ENCODE assay signal across 10 mouse cellular contexts in genomic region chrX:139832464-139832863, GRCm38 (mm10). TPM values are rescaled to one million over a fixed set of nuclear protein-coding genes. Genes with fewer than 3 reads are reported as not detected.
DNase-seq lines count a peak whose midpoint lies in the region; ATAC-seq and TF ChIP-seq lines count a peak whose summit lies in the region.
"Had no signal": no experiment of that assay in that cellular context is flagged by ENCODE, and none has a peak within 500 bp of the region (broad histone marks: within the 10 kb centered on the region; RNA-seq: fewer than 3 reads in every experiment).

No protein-coding gene starts in this region.

- ATAC-seq in intestine, postnatal 0 days = 0 out of 2 replicates have a peak, but pooled peaks have one; percentile 19
- ATAC-seq in intestine, embryonic 15.5 days = no peak
- ATAC-seq in Patski = no peak

- WGBS in intestine, postnatal 0 days = 21% methylated on average over 5 of the region's 5 CpGs
- WGBS in intestine, embryonic 15.5 days = 28% methylated on average over 5 of the region's 5 CpGs

- DNase-seq in Patski (ENCODE audit: low read depth, low spot score) = no peak
- peak; percentile 68 to 70 for DNase-seq in cerebellum, postnatal 14 days
- peak; percentile 27 for DNase-seq in gastrocnemius, postnatal 10 days
- peak; percentile 43 to 61 for DNase-seq in layer of hippocampus, postnatal 14 days (ENCODE audit: low spot score in 2 of 2)
- peak; percentile 54 for DNase-seq in lung, postnatal 10 days

- no peak overlapping the region for H3K27ac ChIP-seq in intestine, postnatal 0 days (ENCODE audit: low read depth, low read length)
- no peak overlapping the region for H3K27ac ChIP-seq in intestine, embryonic 15.5 days
- no peak overlapping the region for H3K27ac ChIP-seq in testis, adult 2 months (ENCODE audit: control insufficient read depth, insufficient read depth, low read depth, low read length)
- H3K27ac ChIP-seq: embryonic facial prominence, embryonic 15.5 days; midbrain, embryonic 12.5 days had no signal

- no peak overlapping the region for H3K4me3 ChIP-seq in intestine, postnatal 0 days (ENCODE audit: low read depth, low read length)
- no peak overlapping the region for H3K4me3 ChIP-seq in intestine, embryonic 15.5 days (replicated peaks)
- H3K4me3 ChIP-seq in testis, adult 2 months (ENCODE audit: control insufficient read depth, low read depth, low read length) = no peak overlapping the region
- H3K4me3 ChIP-seq: embryonic facial prominence, embryonic 15.5 days; midbrain, embryonic 12.5 days had no signal

- H3K4me2 ChIP-seq in intestine, postnatal 0 days (replicated peaks; ENCODE audit: low read depth) = no peak overlapping the region
- no peak overlapping the region for H3K4me2 ChIP-seq in intestine, embryonic 15.5 days (replicated peaks)
- H3K4me2 ChIP-seq: embryonic facial prominence, embryonic 15.5 days; midbrain, embryonic 12.5 days had no signal

- TF ChIP-seq CTCF in intestine, postnatal 0 days (IDR thresholded peaks at IDR 0.05; ENCODE audit: low read depth) = peak; percentile 81
- peak; percentile 91 for TF ChIP-seq CTCF in Patski (IDR thresholded peaks at IDR 0.05)
- 0 out of 2 replicates have a peak, but pooled peaks have one; percentile 1 for TF ChIP-seq CTCF in testis, adult 2 months (IDR thresholded peaks at IDR 0.05; ENCODE audit: control insufficient read depth, insufficient read depth, insufficient replicate concordance, low read depth, low read length)

- TF ChIP-seq POLR2A in testis, adult 2 months (IDR thresholded peaks at IDR 0.05; ENCODE audit: control insufficient read depth, low read depth, low read length) = no peak

- CTCF ChIA-PET in Patski (lab: Charles Lee) = interaction anchor here (0.9 to 2.8 kb wide), 5 partner anchors 13 to 416 kb away, joined by 3 to 21 read pairs (median 3); no protein-coding TSS in a partner anchor

- in situ Hi-C loops in Patski (cut with MboI; ENCODE audit: low pct_unique_long_range_greater_than_20kb) = loop anchor here (5.0 to 10.0 kb wide), 3 partner anchors 65 to 458 kb away; no protein-coding TSS in a partner anchor

- no peak overlapping the region for H3K9ac ChIP-seq in intestine, postnatal 0 days (ENCODE audit: low read depth, low read length)
- no peak overlapping the region for H3K9ac ChIP-seq in intestine, embryonic 15.5 days
- H3K9ac ChIP-seq: embryonic facial prominence, embryonic 15.5 days; midbrain, embryonic 12.5 days had no signal

- no peaks in the 10 kb centered on the region for H3K9me3 ChIP-seq in intestine, postnatal 0 days (ENCODE audit: control insufficient read depth)
- no peaks in the 10 kb centered on the region for H3K9me3 ChIP-seq in intestine, embryonic 15.5 days
- H3K9me3 ChIP-seq: embryonic facial prominence, embryonic 15.5 days; midbrain, embryonic 12.5 days had no signal

- H3K36me3 ChIP-seq in intestine, postnatal 0 days (ENCODE audit: control insufficient read depth, insufficient read depth) = no peaks in the 10 kb centered on the region
- no peaks in the 10 kb centered on the region for H3K36me3 ChIP-seq in intestine, embryonic 15.5 days
- no peaks in the 10 kb centered on the region for H3K36me3 ChIP-seq in testis, adult 2 months (ENCODE audit: control insufficient read depth, insufficient read depth, low read length)
- H3K36me3 ChIP-seq: embryonic facial prominence, embryonic 15.5 days; midbrain, embryonic 12.5 days had no signal

- no peaks in the 10 kb centered on the region for H3K4me1 ChIP-seq in intestine, postnatal 0 days (replicated peaks; ENCODE audit: control insufficient read depth, insufficient read depth, low read length)
- H3K4me1 ChIP-seq in intestine, embryonic 15.5 days (replicated peaks) = no peaks in the 10 kb centered on the region
- H3K4me1 ChIP-seq in testis, adult 2 months (ENCODE audit: control insufficient read depth, insufficient read depth, low read length) = no peaks in the 10 kb centered on the region
- H3K4me1 ChIP-seq: embryonic facial prominence, embryonic 15.5 days; midbrain, embryonic 12.5 days had no signal

- no peaks in the 10 kb centered on the region for H3K27me3 ChIP-seq in intestine, postnatal 0 days (replicated peaks; ENCODE audit: control insufficient read depth, insufficient read depth, low read length)
- no peaks in the 10 kb centered on the region for H3K27me3 ChIP-seq in intestine, embryonic 15.5 days (replicated peaks)
- H3K27me3 ChIP-seq in Patski = peaks cover 10% of the 10 kb centered on the region
- no peaks in the 10 kb centered on the region for H3K27me3 ChIP-seq in testis, adult 2 months (ENCODE audit: control insufficient read depth, insufficient read depth, low read length)
- H3K27me3 ChIP-seq: embryonic facial prominence, embryonic 15.5 days had no signal

- POLR2A ChIA-PET in Patski (lab: Charles Lee) = interaction anchor here (1.0 kb wide), 1 partner anchor 50 kb away, joined by 3 read pairs; the partner anchor contains the start of gene Ripply1

RNA-seq across cellular contexts. Expression of gene Cldn2, which starts 31.8 kb away (rescaled TPM):
- 182 and 193 TPM in 2 replicates for polyA plus RNA-seq in intestine, postnatal 0 days (2015; fragmentation: Nextera tagmentation; extraction: Ambion mirVana)
- polyA plus RNA-seq in intestine, embryonic 15.5 days (2015; fragmentation: Nextera tagmentation; extraction: Ambion mirVana) = 54.1 and 59.8 TPM in 2 replicates
- polyA plus RNA-seq in Patski (2021) = 119 TPM
- under 1 TPM; 0.54 to 0.65 TPM for total RNA-seq in gastrocnemius, postnatal 10 days (2021)
- total RNA-seq in layer of hippocampus, postnatal 14 days (2021) = 10 to 100 TPM in 1 of 2 experiments, 1 to 10 TPM in 1; 1.3 to 12.2 TPM
- polyA plus RNA-seq in testis, adult 2 months (2012; rRNA removed) = 0.11 and 0.12 TPM in 2 replicates

RNA-seq across cellular contexts. Expression of gene Morc4, which starts 39.0 kb away (rescaled TPM):
- polyA plus RNA-seq in intestine, postnatal 0 days (2015; fragmentation: Nextera tagmentation; extraction: Ambion mirVana) = 2.5 and 3.5 TPM in 2 replicates
- 13.3 TPM in 2 replicates for polyA plus RNA-seq in intestine, embryonic 15.5 days (2015; fragmentation: Nextera tagmentation; extraction: Ambion mirVana)
- 18.6 TPM for polyA plus RNA-seq in Patski (2021)
- 10 to 100 TPM; 18.9 to 19.8 TPM for total RNA-seq in gastrocnemius, postnatal 10 days (2021)
- total RNA-seq in layer of hippocampus, postnatal 14 days (2021) = 1 to 10 TPM; 4.5 to 7.3 TPM
- 1.1 and 1.4 TPM in 2 replicates for polyA plus RNA-seq in testis, adult 2 months (2012; rRNA removed)

RNA-seq across cellular contexts. Expression of gene Ripply1, which starts 50.3 kb away (rescaled TPM):
- polyA plus RNA-seq in intestine, postnatal 0 days (2015; fragmentation: Nextera tagmentation; extraction: Ambion mirVana) = not detected in 2 replicates
- polyA plus RNA-seq in intestine, embryonic 15.5 days (2015; fragmentation: Nextera tagmentation; extraction: Ambion mirVana) = not detected in 2 replicates
- polyA plus RNA-seq in Patski (2021) = 13.6 TPM
- total RNA-seq in gastrocnemius, postnatal 10 days (2021) = 1 to 10 TPM in 1 of 2 experiments, under 1 TPM in 1; 0.92 to 1.7 TPM
- total RNA-seq in layer of hippocampus, postnatal 14 days (2021) = not detected
- not detected in 2 replicates for polyA plus RNA-seq in testis, adult 2 months (2012; rRNA removed)

Comparison
In these comparisons a context has a peak if more than half of its experiments do, and no peak if none do; other contexts are left out.
1. CTCF ChIP-seq: peak in every context shown above with its lines; median percentile 91 in Patski; 81 in intestine, postnatal 0 days; 1 in testis, adult 2 months.
2. RNA of gene Cldn2, which starts 31.8 kb away (polyA plus RNA-seq): 182 to 193 TPM in intestine, postnatal 0 days, 119 TPM in Patski (single experiment) and 54.1 to 59.8 TPM in intestine, embryonic 15.5 days; 0.11 to 0.12 TPM in testis, adult 2 months; every median in the first group is over 10 times any median in the second.
3. RNA of gene Ripply1, which starts 50.3 kb away (polyA plus RNA-seq): 13.6 TPM in Patski (single experiment); not detected in intestine, embryonic 15.5 days, not detected in intestine, postnatal 0 days and not detected in testis, adult 2 months; every median in the first group is over 10 times any median in the second.